Mouse (Mus musculus) small intestine, adult 2 months (tissue): ENCODE measurements around the gene Suclg2.

Source experiments
- CTCF ChIP-seq: fragments of 200-500 bp; IDR thresholded peaks from 2 replicates; pipeline ENCODE4 v1.5.1; 2012; ENCODE audit warnings: low read depth, mild to moderate bottlenecking, control low read depth, inconsistent platforms, low read length, moderate library complexity, mixed read lengths; ENCODE audit not compliant: insufficient replicate concordance, insufficient read length; ENCODE audit errors: extremely low read depth
- POLR2A ChIP-seq: fragments of 200-500 bp; IDR thresholded peaks from 2 replicates; pipeline ENCODE4 v1.6.1; 2012; ENCODE audit warnings: low read depth, mild to moderate bottlenecking, control low read depth, inconsistent platforms, low read length, moderate library complexity

GRCm38 (mm10) chr6:95579792-95580191 is 138.8 kb downstream of the Suclg2 start:
- no peak for TF ChIP-seq CTCF
- TF ChIP-seq POLR2A, result no peak
